Mouse (Mus musculus) small intestine, adult 2 months (tissue): ENCODE measurements around the gene Kcnn4. TPM values are rescaled to one million over a fixed set of nuclear protein-coding genes. Genes with fewer than 3 reads are reported as not detected.

Source experiments
- H3K27ac ChIP-seq: fragments of 200-500 bp; 2 replicates; pipeline ENCODE4 v1.5.1; 2012; ENCODE audit warnings: low read depth, low read length, control low read depth, inconsistent platforms; ENCODE audit not compliant: insufficient read depth
- H3K27me3 ChIP-seq: fragments of 200-500 bp; 2 replicates; pipeline ENCODE4 v1.6.1; 2012; ENCODE audit warnings: mild to moderate bottlenecking, moderate library complexity, low read length, inconsistent platforms; ENCODE audit not compliant: control insufficient read depth, insufficient read depth
- H3K36me3 ChIP-seq: fragments of 200-500 bp; 2 replicates; pipeline ENCODE4 v1.6.1; 2012; ENCODE audit warnings: mild to moderate bottlenecking, low read length, control low read depth, inconsistent platforms; ENCODE audit not compliant: control insufficient read depth, insufficient read depth
- H3K4me1 ChIP-seq: fragments of 200-500 bp; 2 replicates; pipeline ENCODE4 v1.6.1; 2012; ENCODE audit warnings: low read length, inconsistent platforms, mixed read lengths; ENCODE audit not compliant: control insufficient read depth, insufficient read depth, insufficient read length
- H3K4me3 ChIP-seq: fragments of 200-500 bp; 2 replicates; pipeline ENCODE4 v1.5.1; 2012; ENCODE audit warnings: low read depth, mild to moderate bottlenecking, control low read depth, inconsistent platforms, low read length, moderate library complexity
- CTCF ChIP-seq: fragments of 200-500 bp; IDR thresholded peaks from 2 replicates; pipeline ENCODE4 v1.5.1; 2012; ENCODE audit warnings: low read depth, mild to moderate bottlenecking, control low read depth, inconsistent platforms, low read length, moderate library complexity, mixed read lengths; ENCODE audit not compliant: insufficient replicate concordance, insufficient read length; ENCODE audit errors: extremely low read depth
- POLR2A ChIP-seq: fragments of 200-500 bp; IDR thresholded peaks from 2 replicates; pipeline ENCODE4 v1.6.1; 2012; ENCODE audit warnings: low read depth, mild to moderate bottlenecking, control low read depth, inconsistent platforms, low read length, moderate library complexity
- WGBS: fragments of 180-500 bp; shearing (Covaris S2); methylation state at CpG from one replicate; pipeline ENCODE4 v1.1.7; 2018; 5-methylcytosine and 5-hydroxymethylcytosine counted together
- polyA plus RNA-seq: library from polyadenylated mRNA; depleted of rRNA; stranded (reverse); fragments of >200 nt; gene quantifications from 2 replicates; pipeline ENCODE4 v1.2.3, GENCODE M21; 2012; rRNA removed

Gene Kcnn4
- polyA plus RNA-seq, 1 experiment: 95.5 TPM

DNA sequence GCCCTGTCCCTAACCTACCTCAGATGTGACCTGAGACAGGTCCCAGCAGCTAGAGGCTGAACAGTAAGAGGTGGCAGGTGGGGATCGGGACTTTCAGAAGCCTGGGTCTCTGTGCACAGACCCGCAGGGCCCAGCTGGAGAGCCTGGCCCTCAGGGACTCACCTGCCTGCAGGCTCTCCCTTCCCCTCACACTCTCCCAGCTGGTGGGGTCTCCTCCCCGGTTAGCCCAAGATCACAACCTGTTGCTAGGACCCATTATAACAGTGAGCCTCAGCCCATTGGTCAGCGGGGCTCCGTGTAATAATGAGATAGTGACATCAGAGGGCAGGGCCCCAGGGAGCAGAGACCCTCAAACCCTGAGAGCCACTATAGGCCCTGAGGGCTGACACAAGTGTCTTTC, 65.2 kb downstream of the Kcnn4 start:
- 83% methylated on average over 5 of the region's 5 CpGs for WGBS
- Histone ChIP-seq H3K27me3 (peaks cover 4% of the 10 kb centered on the region; the same call in 1 of the 2 replicates), H3K4me1 (peaks cover 10% of the 10 kb centered on the region), H3K4me3 (no peak overlapping the region), H3K36me3 (no peaks in the 10 kb centered on the region), H3K27ac (no peak overlapping the region)
- TF ChIP-seq POLR2A (no peak), CTCF (no peak)

Other genes with a start within 250 kb of the Kcnn4 start
- 3.2 and 3.3 TPM in 2 replicates for gene Zfp235, start 236.1 kb upstream of the Kcnn4 start, polyA plus RNA-seq
- 0.03 and 0.08 TPM in 2 replicates for gene Zfp114, start 195.2 kb upstream of the Kcnn4 start, polyA plus RNA-seq
- 0.28 and 0.70 TPM in 2 replicates for gene Zfp111, start 158.8 kb upstream of the Kcnn4 start, polyA plus RNA-seq
- 0.33 and 0.56 TPM in 2 replicates for gene Zfp109, start 132.7 kb upstream of the Kcnn4 start, polyA plus RNA-seq
- gene Zfp108, start 115.5 kb upstream of the Kcnn4 start, polyA plus RNA-seq: 0.13 and 0.18 TPM in 2 replicates
- 0.37 and 0.55 TPM in 2 replicates for gene Zfp93, start 99.8 kb upstream of the Kcnn4 start, polyA plus RNA-seq
- gene Zfp61, start 69.0 kb upstream of the Kcnn4 start, polyA plus RNA-seq: 1.1 and 1.5 TPM in 2 replicates
- gene Zfp94, start 53.6 kb upstream of the Kcnn4 start, polyA plus RNA-seq: 0.84 and 1.5 TPM in 2 replicates
- gene Tescl, start 36.3 kb upstream of the Kcnn4 start, polyA plus RNA-seq: 0.15 TPM in 1 of 2 replicates, not detected in the other
- 0.06 TPM in 1 of 2 replicates, not detected in the other for gene Lypd5, start 21.1 kb upstream of the Kcnn4 start, polyA plus RNA-seq
- gene Smg9, start 29.4 kb downstream of the Kcnn4 start, polyA plus RNA-seq: 29.9 and 54.2 TPM in 2 replicates
- gene Irgc1, start 82.0 kb downstream of the Kcnn4 start, polyA plus RNA-seq: 0.05 and 0.37 TPM in 2 replicates
- 9.9 and 15.8 TPM in 2 replicates for gene Plaur, start 92.2 kb downstream of the Kcnn4 start, polyA plus RNA-seq
- gene Cadm4, start 111.8 kb downstream of the Kcnn4 start, polyA plus RNA-seq: 2.9 and 4.7 TPM in 2 replicates
- 6.4 and 15.7 TPM in 2 replicates for gene Zfp428, start 136.7 kb downstream of the Kcnn4 start, polyA plus RNA-seq
- gene AC161166.1, start 142.2 kb downstream of the Kcnn4 start, polyA plus RNA-seq: not detected in 2 replicates
- gene Irgq, start 160.4 kb downstream of the Kcnn4 start, polyA plus RNA-seq: 8.5 and 12.3 TPM in 2 replicates
- 0.13 TPM in 1 of 2 replicates, not detected in the other for gene Pinlyp, start 175.9 kb downstream of the Kcnn4 start, polyA plus RNA-seq
- 12.3 and 24.7 TPM in 2 replicates for gene Xrcc1, start 176.0 kb downstream of the Kcnn4 start, polyA plus RNA-seq
- 44.2 and 47.3 TPM in 2 replicates for gene Ethe1, start 217.3 kb downstream of the Kcnn4 start, polyA plus RNA-seq
- 0.62 and 0.79 TPM in 2 replicates for gene Zfp575, start 217.4 kb downstream of the Kcnn4 start, polyA plus RNA-seq
- gene Phldb3, start 240.5 kb downstream of the Kcnn4 start, polyA plus RNA-seq: 2.3 and 7.5 TPM in 2 replicates